Mouse (Mus musculus): Measurements from ENCODE around the gene Dlx4. TPM values are rescaled to one million over a fixed set of nuclear protein-coding genes. Genes with fewer than 3 reads are reported as not detected.

The Dlx4 gene
- total RNA-seq, 2 experiments from 2014 or later = not detected

GRCm38 (mm10) chr11:95142980-95143575 is 3.0 kb downstream of the Dlx4 start:
- DNase-seq (ENCODE audit: low spot score in 2 of 2) = peak in 1 of 2 experiments; percentile 43

GRCm38 (mm10) chr11:95142258-95142657 is 3.8 kb downstream of the Dlx4 start:
- no peak for DNase-seq (ENCODE audit: low spot score in 2 of 2)

- no peak for DNase-seq (ENCODE audit: low spot score in 2 of 2)
Observed at GRCm38 (mm10) chr11:95139871-95140270, 6.2 kb downstream of the Dlx4 start.

GRCm38 (mm10) chr11:95137281-95137680 is 8.8 kb downstream of the Dlx4 start:
- DNase-seq (ENCODE audit: low spot score in 2 of 2) = no peak

GRCm38 (mm10) chr11:95133321-95133720 is 12.7 kb downstream of the Dlx4 start:
- DNase-seq (ENCODE audit: low spot score in 2 of 2) = no peak

- no peak for DNase-seq (ENCODE audit: low spot score in 2 of 2)
Observed at GRCm38 (mm10) chr11:95130668-95131252, 15.3 kb downstream of the Dlx4 start.

GRCm38 (mm10) chr11:95128359-95128758 is 17.7 kb downstream of the Dlx4 start:
- no peak for DNase-seq (ENCODE audit: low spot score in 2 of 2)

- peak in 1 of 2 experiments; percentile 54 for DNase-seq (ENCODE audit: low spot score in 2 of 2)
Observed at GRCm38 (mm10) chr11:95126272-95127245, 19.5 kb downstream of the Dlx4 start.

- no peak for DNase-seq (ENCODE audit: low spot score in 2 of 2)
Observed at GRCm38 (mm10) chr11:95125366-95125948, 20.6 kb downstream of the Dlx4 start.

- DNase-seq (ENCODE audit: low spot score in 2 of 2) = no peak
Observed at GRCm38 (mm10) chr11:95122100-95122489, 24.0 kb downstream of the Dlx4 start.

GRCm38 (mm10) chr11:95121161-95122099 is 24.6 kb downstream of the Dlx4 start:
- no peak for DNase-seq (ENCODE audit: low spot score in 2 of 2)

GRCm38 (mm10) chr11:95120633-95121020 is 25.4 kb downstream of the Dlx4 start:
- DNase-seq (ENCODE audit: low spot score in 2 of 2) = no peak

- DNase-seq (ENCODE audit: low spot score in 2 of 2) = no peak
Observed at GRCm38 (mm10) chr11:95119990-95120632, 26.0 kb downstream of the Dlx4 start, which contains the start of gene Dlx3. Gene Dlx3, plus strand, starts transcription at chr11:95120119.

- DNase-seq (ENCODE audit: low spot score in 2 of 2) = peak; percentile 67 to 73
Observed at GRCm38 (mm10) chr11:95118505-95118904, 27.6 kb downstream of the Dlx4 start.

GRCm38 (mm10) chr11:95117030-95117429 is 29.0 kb downstream of the Dlx4 start:
- peak in 1 of 2 experiments; percentile 64 for DNase-seq (ENCODE audit: low spot score in 2 of 2)

- no peak for DNase-seq (ENCODE audit: low spot score in 2 of 2)
Observed at GRCm38 (mm10) chr11:95110081-95110480, 36.0 kb downstream of the Dlx4 start.

GRCm38 (mm10) chr11:95109000-95109399 is 37.1 kb downstream of the Dlx4 start:
- DNase-seq (ENCODE audit: low spot score in 2 of 2) = no peak

- peak; percentile 58 to 73 for DNase-seq (ENCODE audit: low spot score in 2 of 2)
Observed at GRCm38 (mm10) chr11:95106440-95107236, 39.4 kb downstream of the Dlx4 start.

GRCm38 (mm10) chr11:95105274-95105874 is 40.7 kb downstream of the Dlx4 start:
- no peak for DNase-seq (ENCODE audit: low spot score in 2 of 2)
